Mouse (Mus musculus): Measurements from ENCODE around the gene Rpl3. TPM values are rescaled to one million over a fixed set of nuclear protein-coding genes. Genes with fewer than 3 reads are reported as not detected.

Gene Rpl3
- total RNA-seq, 4 experiments from 2014 or later, result 125 to 157 (median 135) TPM

GRCm38 (mm10) chr15:80035341-80035885 is 56.3 kb downstream of the Rpl3 start:
- no peak for DNase-seq (ENCODE audit: low spot score)

- DNase-seq (ENCODE audit: low spot score), result no peak
Measured at GRCm38 (mm10) chr15:80034913-80035312, 56.8 kb downstream of the Rpl3 start.

GRCm38 (mm10) chr15:80034366-80034765 is 57.3 kb downstream of the Rpl3 start:
- DNase-seq (ENCODE audit: low spot score), result no peak

- DNase-seq (ENCODE audit: low spot score), result no peak
Measured at GRCm38 (mm10) chr15:80031133-80031532, 60.5 kb downstream of the Rpl3 start.

GRCm38 (mm10) chr15:80030399-80030798 is 61.3 kb downstream of the Rpl3 start:
- DNase-seq (ENCODE audit: low spot score), result no peak

- no peak for DNase-seq (ENCODE audit: low spot score)
Measured at GRCm38 (mm10) chr15:80028862-80029261, 62.8 kb downstream of the Rpl3 start.

Small RNAs within 50 kb of the gene (microRNA-seq; reads per million reads assigned to microRNA genes)
- gene Snord43, result 55.4 reads per million, percentile 50 among the genes with 10 or more reads in this experiment

Other genes with a start within 250 kb of the Rpl3 start
- gene Apobec3, start 200.2 kb downstream of the Rpl3 start, total RNA-seq (2022), result 1 to 10 TPM; 7.2 to 8.4 (median 8.0) TPM
- gene Cbx7, start 120.7 kb downstream of the Rpl3 start, total RNA-seq (2022), result 10 to 100 TPM; 18.7 to 28.2 (median 21.1) TPM
- 10 to 100 TPM; 20.2 to 34.2 (median 28.5) TPM for gene Pdgfb, start 76.9 kb downstream of the Rpl3 start, total RNA-seq (2022)
- gene Syngr1, start 534 bp downstream of the Rpl3 start, total RNA-seq (2022), result 100 to 1,000 TPM in 2 of 4 experiments, 10 to 100 TPM in 2; 91.7 to 111 (median 98.9) TPM
- 10 to 100 TPM; 17.7 to 24.7 (median 23.3) TPM for gene Tab1, start 41.3 kb upstream of the Rpl3 start, total RNA-seq (2022)
- 1 to 10 TPM; 2.9 to 6.2 (median 4.5) TPM for gene Mgat3, start 81.9 kb upstream of the Rpl3 start, total RNA-seq (2022)
- 10 to 100 TPM; 27.0 to 30.7 (median 28.7) TPM for gene Mief1, start 142.2 kb upstream of the Rpl3 start, total RNA-seq (2022)
- gene AC140267.1, start 144.0 kb upstream of the Rpl3 start, total RNA-seq (2022), result 10 to 100 TPM in 1 of 4 experiments, 1 to 10 TPM in 3; 5.6 to 11.9 (median 8.0) TPM
- gene Atf4, start 163.3 kb upstream of the Rpl3 start, total RNA-seq (2022), result 10 to 100 TPM; 42.9 to 76.3 (median 65.9) TPM
- 10 to 100 TPM; 13.2 to 16.5 (median 14.6) TPM for gene Rps19bp1, start 172.4 kb upstream of the Rpl3 start, total RNA-seq (2022)
- under 1 TPM in 3 of 4 experiments, not detected in 1; 0.03 to 0.37 (median 0.14) TPM for gene Cacna1i, start 195.4 kb upstream of the Rpl3 start, total RNA-seq (2022)